Mouse (Mus musculus): ENCODE results near the gene Gckr. TPM values are rescaled to one million over a fixed set of nuclear protein-coding genes. Genes with fewer than 3 reads are reported as not detected.

Gene Gckr
- total and polyA plus RNA-seq, 3 experiments, result not detected

DNA sequence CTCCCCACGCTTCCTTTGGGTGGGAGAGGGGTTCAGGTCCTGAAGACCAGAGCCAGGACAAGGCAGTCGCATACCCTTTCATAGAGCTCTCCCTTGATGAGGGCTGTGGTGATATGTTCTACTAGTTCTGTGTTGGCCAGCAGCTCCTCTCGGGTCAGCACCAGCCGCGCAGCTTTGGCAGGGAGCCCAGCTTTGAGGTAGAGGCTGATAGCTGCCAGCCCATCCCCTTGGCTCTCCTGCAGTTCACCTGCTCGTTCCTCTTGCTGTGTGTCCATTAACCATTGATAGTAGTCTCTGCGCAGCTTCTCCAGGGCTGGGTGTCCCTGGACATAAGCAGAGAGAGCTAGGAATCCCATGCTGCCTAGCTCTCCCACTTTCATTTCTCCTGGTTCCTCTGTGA, 31.1 kb upstream of the Gckr start:
- Histone ChIP-seq H3K4me1 (ENCODE audit: control insufficient read depth in 1 of 2, insufficient read depth in 2 of 2) (no peaks in the 10 kb centered on the region), H3K9me3 (replicated peaks; ENCODE audit: low read length) (peaks cover 4% of the 10 kb centered on the region), H3K4me3 (replicated peaks in 1 of 3; ENCODE audit: low read depth in 2 of 3, low read length in 2 of 3, poor library complexity in 1 of 3) (no peak overlapping the region), H3K36me3 (replicated peaks in 1 of 2; ENCODE audit: control insufficient read depth in 1 of 2, insufficient read depth in 1 of 2, low read length in 1 of 2) (peaks cover 35 to 78% of the 10 kb centered on the region in 2 experiments), H3K9ac (ENCODE audit: insufficient read depth, low read depth) (no peak overlapping the region), H3K4me2 (ENCODE audit: insufficient read depth, low read depth, poor library complexity, severe bottlenecking) (no peak overlapping the region), H3K79me2 (replicated peaks; ENCODE audit: control insufficient read depth, extremely low read depth, insufficient read depth, poor library complexity, severe bottlenecking) (no peaks in the 10 kb centered on the region), H3K27me3 (replicated peaks) (no peaks in the 10 kb centered on the region), H3K27ac (ENCODE audit: insufficient read depth, low read depth) (no peak overlapping the region)
- no peak for DNase-seq (ENCODE audit: extremely low read depth)
- TF ChIP-seq JUND (conservative IDR thresholded peaks at IDR 0.05; ENCODE audit: low read depth, low read length) (no peak), ZC3H11A (IDR thresholded peaks at IDR 0.05; ENCODE audit: low read depth, low read length) (no peak), E2F4 (IDR thresholded peaks at IDR 0.05; ENCODE audit: insufficient replicate concordance, low read depth, low read length) (no peak), CTCF (conservative IDR thresholded peaks at IDR 0.05 in 1 of 2, IDR thresholded peaks at IDR 0.05 in 1 of 2; ENCODE audit: low read depth in 2 of 2, low read length in 2 of 2) (no peak), TCF12 (IDR thresholded peaks at IDR 0.05; ENCODE audit: low read depth, low read length) (no peak), MEF2A (IDR thresholded peaks at IDR 0.05; ENCODE audit: borderline replicate concordance, low read depth, low read length) (no peak), HCFC1 (IDR thresholded peaks at IDR 0.05; ENCODE audit: low read depth, low read length) (no peak), USF1 (IDR thresholded peaks at IDR 0.05; ENCODE audit: low read depth, low read length) (no peak), ETS1 (conservative IDR thresholded peaks at IDR 0.05; ENCODE audit: low read depth, low read length) (no peak)
- dilution Hi-C loops (cut with MboI; ENCODE audit: extremely low pct_ligation_motif_present, extremely low pct_unique_long_range_greater_than_20kb, low sequenced_read_pairs) (no loop called here), in situ Hi-C loops (cut with MboI; ENCODE audit: low pct_ligation_motif_present, low pct_unique_long_range_greater_than_20kb, low sequenced_read_pairs) (no loop called here)

GRCm38 (mm10) chr5:31267686-31268085, 29.6 kb upstream of the Gckr start:
- no peaks in the 10 kb centered on the region for H3K79me2 ChIP-seq (replicated peaks; ENCODE audit: control insufficient read depth, extremely low read depth, insufficient read depth, poor library complexity, severe bottlenecking)
- dilution Hi-C loops (cut with MboI; ENCODE audit: extremely low pct_ligation_motif_present, extremely low pct_unique_long_range_greater_than_20kb, low sequenced_read_pairs) (no loop called here), in situ Hi-C loops (cut with MboI; ENCODE audit: low pct_ligation_motif_present, low pct_unique_long_range_greater_than_20kb, low sequenced_read_pairs) (no loop called here)
- no peak overlapping the region for H3K4me3 ChIP-seq (replicated peaks in 1 of 3; ENCODE audit: low read depth in 2 of 3, low read length in 2 of 3, poor library complexity in 1 of 3)
- TF ChIP-seq ETS1 (conservative IDR thresholded peaks at IDR 0.05; ENCODE audit: low read depth, low read length), result no peak
- no peak for TF ChIP-seq TCF12 (IDR thresholded peaks at IDR 0.05; ENCODE audit: low read depth, low read length)
- TF ChIP-seq GABPA (IDR thresholded peaks at IDR 0.05; ENCODE audit: insufficient replicate concordance, low read depth, low read length), result no peak
- TF ChIP-seq CTCF (conservative IDR thresholded peaks at IDR 0.05 in 1 of 2, IDR thresholded peaks at IDR 0.05 in 1 of 2; ENCODE audit: low read depth in 2 of 2, low read length in 2 of 2), result no peak
- no peak for TF ChIP-seq ZMIZ1 (IDR thresholded peaks at IDR 0.05; ENCODE audit: low read depth, low read length)
- no peak for TF ChIP-seq NELFE (IDR thresholded peaks at IDR 0.05; ENCODE audit: low read depth, low read length)
- H3K4me1 ChIP-seq (ENCODE audit: control insufficient read depth in 1 of 2, insufficient read depth in 2 of 2), result no peaks in the 10 kb centered on the region
- H3K36me3 ChIP-seq (replicated peaks in 1 of 2; ENCODE audit: control insufficient read depth in 1 of 2, insufficient read depth in 1 of 2, low read length in 1 of 2), result peaks cover 35 to 74% of the 10 kb centered on the region in 2 experiments
- no peak overlapping the region for H3K9ac ChIP-seq (ENCODE audit: insufficient read depth, low read depth)
- H3K9me3 ChIP-seq (replicated peaks; ENCODE audit: low read length), result peaks cover 4% of the 10 kb centered on the region
- no peaks in the 10 kb centered on the region for H3K27me3 ChIP-seq (replicated peaks)
- H3K4me2 ChIP-seq (ENCODE audit: insufficient read depth, low read depth, poor library complexity, severe bottlenecking), result no peak overlapping the region
- H3K27ac ChIP-seq (ENCODE audit: insufficient read depth, low read depth), result no peak overlapping the region
- DNase-seq (ENCODE audit: extremely low read depth), result no peak

- Histone ChIP-seq H3K79me2 (replicated peaks; ENCODE audit: control insufficient read depth, extremely low read depth, insufficient read depth, poor library complexity, severe bottlenecking) (no peaks in the 10 kb centered on the region), H3K9ac (ENCODE audit: insufficient read depth, low read depth) (no peak overlapping the region), H3K4me1 (ENCODE audit: control insufficient read depth in 1 of 2, insufficient read depth in 2 of 2) (no peaks in the 10 kb centered on the region), H3K9me3 (replicated peaks; ENCODE audit: low read length) (peaks cover 4% of the 10 kb centered on the region), H3K36me3 (replicated peaks in 1 of 2; ENCODE audit: control insufficient read depth in 1 of 2, insufficient read depth in 1 of 2, low read length in 1 of 2) (peaks cover 15 to 52% of the 10 kb centered on the region in 2 experiments), H3K27me3 (replicated peaks) (no peaks in the 10 kb centered on the region), H3K4me3 (replicated peaks in 1 of 3; ENCODE audit: low read depth in 2 of 3, low read length in 2 of 3, poor library complexity in 1 of 3) (no peak overlapping the region), H3K4me2 (ENCODE audit: insufficient read depth, low read depth, poor library complexity, severe bottlenecking) (no peak overlapping the region), H3K27ac (ENCODE audit: insufficient read depth, low read depth) (no peak overlapping the region)
- no peak for TF ChIP-seq TBP (conservative IDR thresholded peaks at IDR 0.05; ENCODE audit: low read depth, low read length)
- no peak for TF ChIP-seq SIN3A (IDR thresholded peaks at IDR 0.05; ENCODE audit: low read length)
- TF ChIP-seq CTCF (conservative IDR thresholded peaks at IDR 0.05 in 1 of 2, IDR thresholded peaks at IDR 0.05 in 1 of 2; ENCODE audit: low read depth in 2 of 2, low read length in 2 of 2), result no peak
- no peak for TF ChIP-seq NRF1 (IDR thresholded peaks at IDR 0.05; ENCODE audit: low read depth, low read length)
- no peak for TF ChIP-seq EP300 (IDR thresholded peaks at IDR 0.05; ENCODE audit: low read length)
- no peak for TF ChIP-seq BHLHE40 (IDR thresholded peaks at IDR 0.05; ENCODE audit: low read depth, low read length)
- no peak for TF ChIP-seq MAX (IDR thresholded peaks at IDR 0.05; ENCODE audit: low read length)
- TF ChIP-seq MXI1 (IDR thresholded peaks at IDR 0.05; ENCODE audit: low read depth, low read length), result no peak
- no peak for TF ChIP-seq ZKSCAN1 (IDR thresholded peaks at IDR 0.05; ENCODE audit: borderline replicate concordance, low read depth, low read length)
- dilution Hi-C loops (cut with MboI; ENCODE audit: extremely low pct_ligation_motif_present, extremely low pct_unique_long_range_greater_than_20kb, low sequenced_read_pairs) (no loop called here), in situ Hi-C loops (cut with MboI; ENCODE audit: low pct_ligation_motif_present, low pct_unique_long_range_greater_than_20kb, low sequenced_read_pairs) (no loop called here)
- DNase-seq (ENCODE audit: extremely low read depth), result no peak
Observed at GRCm38 (mm10) chr5:31273018-31273417, 24.2 kb upstream of the Gckr start.

Measured in CH12.LX (cell line).